Mouse (Mus musculus) forebrain, embryonic 10.5 days (tissue): ENCODE results near the gene Specc1. TPM values are rescaled to one million over a fixed set of nuclear protein-coding genes. Genes with fewer than 3 reads are reported as not detected.
A peak's percentile ranks its signal among the peaks of the same experiment; 100 is the strongest.

Experiments used
- DNase-seq: peaks from one replicate; pipeline ENCODE4 v3.0.0-alpha.2; 2017; ENCODE audit warnings: low spot score; ENCODE audit errors: extremely low spot score
- H3K27ac ChIP-seq: fragments of 300-500 bp; sonication (generic); 2 replicates; pipeline ENCODE4 v1.5.1; 2016; ENCODE audit warnings: mild to moderate bottlenecking
- H3K27me3 ChIP-seq: fragments of 300-500 bp; sonication (generic); 2 replicates; pipeline ENCODE4 v1.6.1; 2016; ENCODE audit warnings: mild to moderate bottlenecking; ENCODE audit not compliant: poor library complexity, severe bottlenecking
- H3K36me3 ChIP-seq: fragments of 300-500 bp; sonication (generic); replicated peaks from 2 replicates; pipeline ENCODE4 v1.6.1; 2016; ENCODE audit warnings: mild to moderate bottlenecking, moderate library complexity
- H3K4me1 ChIP-seq: fragments of 300-500 bp; sonication (generic); 2 replicates; pipeline ENCODE4 v1.6.1; 2016
- H3K4me3 ChIP-seq: fragments of 300-500 bp; sonication (generic); 2 replicates; pipeline ENCODE4 v1.5.1; 2016; ENCODE audit warnings: mild to moderate bottlenecking, moderate library complexity
- H3K9me3 ChIP-seq: fragments of 300-500 bp; sonication (generic); 2 replicates; pipeline ENCODE4 v1.6.1; 2016; ENCODE audit warnings: mild to moderate bottlenecking, moderate library complexity
- WGBS: fragments of 180-500 bp; shearing (Covaris S2); methylation state at CpG from one replicate; pipeline ENCODE4 v1.1.7; 2016; 5-methylcytosine and 5-hydroxymethylcytosine counted together
- polyA plus RNA-seq: library from polyadenylated mRNA; unstranded; fragments of >200 nt; fragmentation: Nextera tagmentation; extraction: Ambion mirVana; gene quantifications from 2 replicates; pipeline ENCODE4 v1.2.1, GENCODE M21; 2016

The Specc1 gene
- polyA plus RNA-seq, 1 experiment from 2014 or later: 12.0 TPM

GRCm38 (mm10) chr11:62103380-62103911, 146.9 kb downstream of the Specc1 start:
- H3K36me3 ChIP-seq: no peaks in the 10 kb centered on the region
- WGBS: 82% methylated on average over 3 of the region's 3 CpGs
- H3K27ac ChIP-seq: no peak overlapping the region
- no peaks in the 10 kb centered on the region for H3K9me3 ChIP-seq
- H3K4me3 ChIP-seq: no peak overlapping the region
- H3K27me3 ChIP-seq: no peaks in the 10 kb centered on the region
- peaks cover 6% of the 10 kb centered on the region for H3K4me1 ChIP-seq
- DNase-seq: no peak

GRCm38 (mm10) chr11:62106401-62106871, 149.9 kb downstream of the Specc1 start:
- H3K36me3 ChIP-seq: no peaks in the 10 kb centered on the region
- DNase-seq: no peak
- no peaks in the 10 kb centered on the region for H3K9me3 ChIP-seq
- H3K4me3 ChIP-seq: no peak overlapping the region
- peak overlapping the region; percentile 37; the same call in 1 of the 2 replicates for H3K27ac ChIP-seq
- H3K4me1 ChIP-seq: peaks cover 6% of the 10 kb centered on the region
- H3K27me3 ChIP-seq: no peaks in the 10 kb centered on the region
- WGBS: 79% methylated on average over 1 of the region's 1 CpGs

- no peak overlapping the region for H3K4me3 ChIP-seq
- DNase-seq: no peak
- H3K36me3 ChIP-seq: no peaks in the 10 kb centered on the region
- WGBS: 93% methylated on average over 2 of the region's 2 CpGs
- no peaks in the 10 kb centered on the region for H3K27me3 ChIP-seq
- peaks cover 6% of the 10 kb centered on the region for H3K4me1 ChIP-seq
- H3K9me3 ChIP-seq: no peaks in the 10 kb centered on the region
- H3K27ac ChIP-seq: no peak overlapping the region
Observed at GRCm38 (mm10) chr11:62107272-62107836, 150.8 kb downstream of the Specc1 start.

- 89% methylated on average over 9 of the region's 9 CpGs for WGBS
- no peak for DNase-seq
Observed at GRCm38 (mm10) chr11:62118561-62118960, 162.0 kb downstream of the Specc1 start.

GRCm38 (mm10) chr11:62119871-62120270, 163.3 kb downstream of the Specc1 start:
- DNase-seq: no peak
- Histone ChIP-seq H3K9me3 (no peaks in the 10 kb centered on the region), H3K4me3 (no peak overlapping the region), H3K27ac (no peak overlapping the region), H3K4me1 (no peaks in the 10 kb centered on the region), H3K36me3 (peaks cover 23% of the 10 kb centered on the region), H3K27me3 (no peaks in the 10 kb centered on the region)
- WGBS: 77% methylated on average over 3 of the region's 3 CpGs

More at GRCm38 (mm10) chr11:62118561-62118960, 162.0 kb downstream of the Specc1 start:
- Histone ChIP-seq H3K9me3 (no peaks in the 10 kb centered on the region), H3K27me3 (no peaks in the 10 kb centered on the region), H3K4me3 (no peak overlapping the region), H3K27ac (no peak overlapping the region), H3K36me3 (peaks cover 23% of the 10 kb centered on the region), H3K4me1 (no peaks in the 10 kb centered on the region)

- peaks cover 23% of the 10 kb centered on the region for H3K36me3 ChIP-seq
- no peaks in the 10 kb centered on the region for H3K4me1 ChIP-seq
- H3K27ac ChIP-seq: no peak overlapping the region
- no peaks in the 10 kb centered on the region for H3K27me3 ChIP-seq
- no peaks in the 10 kb centered on the region for H3K9me3 ChIP-seq
- no peak for DNase-seq
- H3K4me3 ChIP-seq: no peak overlapping the region
- 88% methylated on average over 5 of the region's 5 CpGs for WGBS
Observed at GRCm38 (mm10) chr11:62121365-62121764, 164.8 kb downstream of the Specc1 start.

GRCm38 (mm10) chr11:62127692-62128091, 171.1 kb downstream of the Specc1 start:
- H3K27me3 ChIP-seq: peaks cover 31% of the 10 kb centered on the region
- peaks cover 14% of the 10 kb centered on the region for H3K36me3 ChIP-seq
- WGBS: 38% methylated on average over 3 of the region's 3 CpGs
- no peaks in the 10 kb centered on the region for H3K9me3 ChIP-seq
- H3K4me3 ChIP-seq: no peak overlapping the region
- H3K27ac ChIP-seq: no peak overlapping the region
- DNase-seq: peak; percentile 84
- peaks cover 16% of the 10 kb centered on the region for H3K4me1 ChIP-seq

- no peak for DNase-seq
- H3K27ac ChIP-seq: no peak overlapping the region
- H3K36me3 ChIP-seq: peaks cover 18% of the 10 kb centered on the region
- no peak overlapping the region for H3K4me3 ChIP-seq
- 82% methylated on average over 8 of the region's 8 CpGs for WGBS
- H3K9me3 ChIP-seq: no peaks in the 10 kb centered on the region
- H3K4me1 ChIP-seq: peaks cover 16% of the 10 kb centered on the region
- peaks cover 36% of the 10 kb centered on the region for H3K27me3 ChIP-seq
Observed at GRCm38 (mm10) chr11:62128197-62128596, 171.6 kb downstream of the Specc1 start.

GRCm38 (mm10) chr11:62130191-62130590, 173.6 kb downstream of the Specc1 start:
- H3K4me1 ChIP-seq: peaks cover 16% of the 10 kb centered on the region
- H3K36me3 ChIP-seq: peaks cover 23% of the 10 kb centered on the region
- H3K4me3 ChIP-seq: no peak overlapping the region
- DNase-seq: no peak
- H3K9me3 ChIP-seq: no peaks in the 10 kb centered on the region
- 48% methylated on average over 3 of the region's 3 CpGs for WGBS
- no peak overlapping the region for H3K27ac ChIP-seq
- peaks cover 36% of the 10 kb centered on the region for H3K27me3 ChIP-seq

GRCm38 (mm10) chr11:62130685-62131295, 174.2 kb downstream of the Specc1 start:
- DNase-seq: no peak
- Histone ChIP-seq H3K36me3 (peaks cover 23% of the 10 kb centered on the region), H3K27me3 (peaks cover 36% of the 10 kb centered on the region), H3K27ac (no peak overlapping the region), H3K9me3 (no peaks in the 10 kb centered on the region), H3K4me1 (peaks cover 16% of the 10 kb centered on the region), H3K4me3 (no peak overlapping the region)
- WGBS: 50% methylated on average over 2 of the region's 2 CpGs

- Histone ChIP-seq H3K4me3 (no peak overlapping the region), H3K27me3 (peaks cover 36% of the 10 kb centered on the region), H3K9me3 (no peaks in the 10 kb centered on the region), H3K4me1 (peaks cover 16% of the 10 kb centered on the region), H3K27ac (no peak overlapping the region), H3K36me3 (peaks cover 23% of the 10 kb centered on the region)
- DNase-seq: no peak
- WGBS: 91% methylated on average over 4 of the region's 4 CpGs
Observed at GRCm38 (mm10) chr11:62131601-62132000, 175.0 kb downstream of the Specc1 start.

- Histone ChIP-seq H3K4me3 (no peak overlapping the region), H3K9me3 (no peaks in the 10 kb centered on the region), H3K36me3 (peaks cover 20% of the 10 kb centered on the region), H3K4me1 (peaks cover 16% of the 10 kb centered on the region), H3K27me3 (peaks cover 25% of the 10 kb centered on the region), H3K27ac (no peak overlapping the region)
- no peak for DNase-seq
- WGBS: 91% methylated on average over 2 of the region's 2 CpGs
Observed at GRCm38 (mm10) chr11:62134191-62134590, 177.6 kb downstream of the Specc1 start.
